In genomic region chr1:73783303-73783702, GRCm38 (mm10) we compare ENCODE assay signal across 22 mouse cellular contexts.
A peak's percentile ranks its signal among the peaks of the same experiment; 100 is the strongest.
DNase-seq lines count a peak whose midpoint lies in the region; ATAC-seq and TF ChIP-seq lines count a peak whose summit lies in the region.
"Had no signal": no experiment of that assay in that cellular context is flagged by ENCODE, and none has a peak within 500 bp of the region (broad histone marks: within the 10 kb centered on the region; RNA-seq: fewer than 3 reads in every experiment).

No protein-coding gene starts in this region.

- H3K36me3 ChIP-seq in midbrain, embryonic 11.5 days (ENCODE audit: control insufficient read depth, insufficient read depth, low read length), result no peaks in the 10 kb centered on the region
- H3K36me3 ChIP-seq in midbrain, embryonic 16.5 days (ENCODE audit: control insufficient read depth, insufficient read depth, low read length), result no peaks in the 10 kb centered on the region
- no peaks in the 10 kb centered on the region for H3K36me3 ChIP-seq in embryonic facial prominence, embryonic 15.5 days
- H3K36me3 ChIP-seq: embryonic facial prominence, embryonic 12.5 days; forebrain, embryonic 15.5 days had no signal

- H3K9ac ChIP-seq in midbrain, embryonic 11.5 days (ENCODE audit: low read length), result no peak overlapping the region
- H3K9ac ChIP-seq in midbrain, embryonic 16.5 days (ENCODE audit: low read depth, low read length), result no peak overlapping the region
- H3K9ac ChIP-seq in embryonic facial prominence, embryonic 15.5 days, result no peak overlapping the region
- H3K9ac ChIP-seq: embryonic facial prominence, embryonic 12.5 days; forebrain, embryonic 13.5 days; forebrain, embryonic 15.5 days; forebrain, postnatal 0 days had no signal

- no peak overlapping the region for H3K4me3 ChIP-seq in gastrocnemius, adult 2 months
- no peak overlapping the region for H3K4me3 ChIP-seq in midbrain, embryonic 11.5 days (ENCODE audit: low read depth, low read length)
- H3K4me3 ChIP-seq in midbrain, embryonic 16.5 days (ENCODE audit: low read depth, low read length), result no peak overlapping the region
- H3K4me3 ChIP-seq in embryonic facial prominence, embryonic 15.5 days (replicated peaks), result no peak overlapping the region
- H3K4me3 ChIP-seq: embryonic facial prominence, embryonic 12.5 days; forebrain, embryonic 13.5 days; forebrain, embryonic 15.5 days had no signal

- intact Hi-C loops in gastrocnemius, adult 2 months (cut with DNase I), result no loop called here

- no peak for ATAC-seq in midbrain, embryonic 11.5 days (ENCODE audit: low FRiP score)
- ATAC-seq in midbrain, embryonic 16.5 days, result no peak
- ATAC-seq in embryonic facial prominence, embryonic 15.5 days (ENCODE audit: insufficient number of reproducible peaks, low FRiP score, low TSS enrichment, low read depth), result peak; percentile 39; the same call in 1 of the 2 replicates
- ATAC-seq: activated CD4-positive, CD25-positive, alpha-beta regulatory T cell, adult 4 months; forebrain, embryonic 13.5 days; forebrain, embryonic 15.5 days; forebrain, postnatal 0 days had no signal

- TF ChIP-seq CTCF in gastrocnemius, adult 2 months (IDR thresholded peaks at IDR 0.05), result no peak

- no peaks in the 10 kb centered on the region for H3K27me3 ChIP-seq in midbrain, embryonic 11.5 days (ENCODE audit: control insufficient read depth, insufficient read depth, low read length)
- H3K27me3 ChIP-seq in midbrain, embryonic 16.5 days (ENCODE audit: control insufficient read depth, insufficient read depth, low read depth, low read length), result no peaks in the 10 kb centered on the region
- no peaks in the 10 kb centered on the region for H3K27me3 ChIP-seq in embryonic facial prominence, embryonic 15.5 days
- H3K27me3 ChIP-seq: embryonic facial prominence, embryonic 12.5 days; forebrain, embryonic 13.5 days; forebrain, embryonic 15.5 days had no signal

- H3K27ac ChIP-seq in gastrocnemius, adult 2 months, result peak overlapping the region; percentile 25; the same call in 1 of the 2 replicates
- H3K27ac ChIP-seq in midbrain, embryonic 11.5 days (ENCODE audit: low read depth, low read length), result no peak overlapping the region
- H3K27ac ChIP-seq in midbrain, embryonic 16.5 days (ENCODE audit: low read length), result no peak overlapping the region
- H3K27ac ChIP-seq in embryonic facial prominence, embryonic 15.5 days (replicated peaks), result no peak overlapping the region
- H3K27ac ChIP-seq: embryonic facial prominence, embryonic 12.5 days; forebrain, embryonic 13.5 days; forebrain, embryonic 15.5 days had no signal

- H3K4me1 ChIP-seq in midbrain, embryonic 11.5 days (ENCODE audit: control insufficient read depth, insufficient read depth, low read length), result peaks cover 5% of the 10 kb centered on the region; the same call in 1 of the 2 replicates
- no peaks in the 10 kb centered on the region for H3K4me1 ChIP-seq in midbrain, embryonic 16.5 days (ENCODE audit: control insufficient read depth, insufficient read depth, low read length)
- H3K4me1 ChIP-seq in embryonic facial prominence, embryonic 15.5 days, result no peaks in the 10 kb centered on the region
- H3K4me1 ChIP-seq: embryonic facial prominence, embryonic 12.5 days; forebrain, embryonic 15.5 days had no signal

- H3K9me3 ChIP-seq in midbrain, embryonic 11.5 days (ENCODE audit: control insufficient read depth, low read length), result no peaks in the 10 kb centered on the region
- H3K9me3 ChIP-seq in midbrain, embryonic 16.5 days (replicated peaks; ENCODE audit: control insufficient read depth, low read length, poor library complexity, severe bottlenecking), result no peaks in the 10 kb centered on the region
- no peaks in the 10 kb centered on the region for H3K9me3 ChIP-seq in embryonic facial prominence, embryonic 15.5 days (replicated peaks)
- H3K9me3 ChIP-seq: embryonic facial prominence, embryonic 12.5 days; forebrain, embryonic 13.5 days; forebrain, embryonic 15.5 days had no signal

- WGBS in midbrain, embryonic 11.5 days, result 92% methylated on average over 2 of the region's 2 CpGs
- WGBS in midbrain, embryonic 16.5 days, result 91% methylated on average over 2 of the region's 2 CpGs
- 50% methylated on average over 2 of the region's 2 CpGs for WGBS in embryonic facial prominence, embryonic 15.5 days

- no peak overlapping the region for H3K4me2 ChIP-seq in midbrain, embryonic 11.5 days
- H3K4me2 ChIP-seq in midbrain, embryonic 16.5 days (ENCODE audit: low read length), result no peak overlapping the region
- no peak overlapping the region for H3K4me2 ChIP-seq in embryonic facial prominence, embryonic 15.5 days (replicated peaks)
- H3K4me2 ChIP-seq: embryonic facial prominence, embryonic 12.5 days; forebrain, embryonic 13.5 days; forebrain, embryonic 15.5 days had no signal

- no peak for DNase-seq in gastrocnemius, adult 2 months
- no peak for DNase-seq in gastrocnemius, adult 18-20 months (ENCODE audit: low spot score)
- peak; percentile 26 for DNase-seq in midbrain, embryonic 11.5 days (ENCODE audit: low spot score, missing footprints)
- DNase-seq in skeletal muscle tissue, adult 2 months (ENCODE audit: low read depth, low spot score), result peak; percentile 21
- DNase-seq in thymus, postnatal 0 days (ENCODE audit: low spot score), result no peak
- no peak for DNase-seq in lung, postnatal 25 days (ENCODE audit: low spot score)
- DNase-seq: adrenal gland, adult 8-10 months; adrenal gland, postnatal 14 days; adrenal gland, postnatal 36 days; cerebellum, adult 11-12 months; cerebellum, adult 2 months; cerebellum, adult 9-11 months; cerebellum, postnatal 14 days; cerebellum, postnatal 36 days; embryo, embryonic 11 days; forebrain, postnatal 0 days had no signal

Comparison
In these comparisons a context has a peak if more than half of its experiments do, and no peak if none do; other contexts are left out.
1. DNase-seq: peak in midbrain, embryonic 11.5 days (single experiment) and skeletal muscle tissue, adult 2 months (single experiment); none in gastrocnemius, adult 2 months (single experiment), gastrocnemius, adult 18-20 months (single experiment), thymus, postnatal 0 days (single experiment) and lung, postnatal 25 days (single experiment).